Mouse (Mus musculus) erythroblast, embryonic 14.5 days (primary cell): ENCODE results near the gene Iqcn.

Source experiments
- GATA1 ChIP-seq: IDR thresholded peaks from 2 replicates; pipeline ENCODE4 v1.6.1; 2012; ENCODE audit warnings: low read length, inconsistent platforms, mixed read lengths
- TAL1 ChIP-seq: IDR thresholded peaks from 3 replicates; pipeline ENCODE4 v1.6.1; 2012; ENCODE audit warnings: low read length, inconsistent platforms, mixed read lengths

- no peak for TF ChIP-seq TAL1
- no peak for TF ChIP-seq GATA1
These were observed 21.1 kb upstream of the Iqcn start for GRCm38 (mm10) chr8:70682193-70682592.
